Mouse (Mus musculus) forebrain, embryonic 10.5 days (tissue): ENCODE measurements around the gene Mon2. TPM values are rescaled to one million over a fixed set of nuclear protein-coding genes. Genes with fewer than 3 reads are reported as not detected.
A peak's percentile ranks its signal among the peaks of the same experiment; 100 is the strongest.

Experiments used
- DNase-seq: peaks from one replicate; pipeline ENCODE4 v3.0.0-alpha.2; 2017; ENCODE audit warnings: low spot score; ENCODE audit errors: extremely low spot score
- H3K27ac ChIP-seq: fragments of 300-500 bp; sonication (generic); 2 replicates; pipeline ENCODE4 v1.5.1; 2016; ENCODE audit warnings: mild to moderate bottlenecking
- H3K27me3 ChIP-seq: fragments of 300-500 bp; sonication (generic); 2 replicates; pipeline ENCODE4 v1.6.1; 2016; ENCODE audit warnings: mild to moderate bottlenecking; ENCODE audit not compliant: poor library complexity, severe bottlenecking
- H3K36me3 ChIP-seq: fragments of 300-500 bp; sonication (generic); replicated peaks from 2 replicates; pipeline ENCODE4 v1.6.1; 2016; ENCODE audit warnings: mild to moderate bottlenecking, moderate library complexity
- H3K4me1 ChIP-seq: fragments of 300-500 bp; sonication (generic); 2 replicates; pipeline ENCODE4 v1.6.1; 2016
- H3K4me3 ChIP-seq: fragments of 300-500 bp; sonication (generic); 2 replicates; pipeline ENCODE4 v1.5.1; 2016; ENCODE audit warnings: mild to moderate bottlenecking, moderate library complexity
- H3K9me3 ChIP-seq: fragments of 300-500 bp; sonication (generic); 2 replicates; pipeline ENCODE4 v1.6.1; 2016; ENCODE audit warnings: mild to moderate bottlenecking, moderate library complexity
- WGBS: fragments of 180-500 bp; shearing (Covaris S2); methylation state at CpG from one replicate; pipeline ENCODE4 v1.1.7; 2016; 5-methylcytosine and 5-hydroxymethylcytosine counted together
- polyA plus RNA-seq: library from polyadenylated mRNA; unstranded; fragments of >200 nt; fragmentation: Nextera tagmentation; extraction: Ambion mirVana; gene quantifications from 2 replicates; pipeline ENCODE4 v1.2.1, GENCODE M21; 2016

Gene Mon2
- polyA plus RNA-seq, 1 experiment from 2014 or later = 21.1 TPM

DNA sequence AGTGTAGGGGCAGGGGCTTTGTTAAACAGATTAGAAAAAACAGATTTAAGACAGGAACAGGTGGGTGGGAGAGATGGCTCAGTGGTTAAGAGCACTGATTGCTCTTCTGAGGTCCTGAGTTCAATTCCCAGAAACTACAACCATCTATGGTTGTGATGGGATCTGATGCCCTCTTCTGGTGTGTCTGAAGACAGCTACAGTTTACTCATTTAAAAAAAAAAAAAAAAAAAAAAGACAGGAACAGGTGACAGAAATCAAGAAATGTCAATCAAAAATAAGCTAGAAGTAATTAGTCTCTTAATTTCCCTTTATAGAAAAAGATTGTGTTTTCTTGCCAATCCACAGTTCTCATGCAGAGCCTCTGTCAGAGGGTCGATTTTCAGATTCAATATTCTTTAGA lies 74.3 kb downstream of the Mon2 start:
- H3K4me1 ChIP-seq = no peaks in the 10 kb centered on the region
- WGBS = 84% methylated on average over 1 of the region's 1 CpGs
- no peak overlapping the region for H3K4me3 ChIP-seq
- no peak overlapping the region for H3K27ac ChIP-seq
- H3K36me3 ChIP-seq = peaks cover 66% of the 10 kb centered on the region
- no peak for DNase-seq
- H3K9me3 ChIP-seq = no peaks in the 10 kb centered on the region
- no peaks in the 10 kb centered on the region for H3K27me3 ChIP-seq

GRCm38 (mm10) chr10:123001363-123001762 lies 74.9 kb downstream of the Mon2 start:
- Histone ChIP-seq H3K27ac (no peak overlapping the region), H3K9me3 (no peaks in the 10 kb centered on the region), H3K27me3 (no peaks in the 10 kb centered on the region), H3K4me3 (no peak overlapping the region), H3K36me3 (peaks cover 71% of the 10 kb centered on the region), H3K4me1 (no peaks in the 10 kb centered on the region)
- no peak for DNase-seq
- WGBS = 88% methylated on average over 3 of the region's 3 CpGs

GRCm38 (mm10) chr10:122999356-122999755 lies 76.9 kb downstream of the Mon2 start:
- Histone ChIP-seq H3K4me1 (0 out of 2 replicates have a peak, but pooled peaks cover 2% of the 10 kb centered on the region), H3K36me3 (peaks cover 82% of the 10 kb centered on the region), H3K27me3 (no peaks in the 10 kb centered on the region), H3K9me3 (no peaks in the 10 kb centered on the region; the same call in 1 of the 2 replicates), H3K27ac (no peak overlapping the region), H3K4me3 (no peak overlapping the region)
- WGBS = 86% methylated on average over 6 of the region's 6 CpGs
- no peak for DNase-seq

- 84% methylated on average over 2 of the region's 2 CpGs for WGBS
- peaks cover 76% of the 10 kb centered on the region for H3K36me3 ChIP-seq
- no peaks in the 10 kb centered on the region; the same call in 1 of the 2 replicates for H3K9me3 ChIP-seq
- no peaks in the 10 kb centered on the region for H3K27me3 ChIP-seq
- DNase-seq = no peak
- no peak overlapping the region for H3K27ac ChIP-seq
- no peak overlapping the region for H3K4me3 ChIP-seq
- 0 out of 2 replicates have a peak, but pooled peaks cover 2% of the 10 kb centered on the region for H3K4me1 ChIP-seq
Observed at GRCm38 (mm10) chr10:122997852-122998251, 78.5 kb downstream of the Mon2 start.

GRCm38 (mm10) chr10:122994402-122995107 lies 81.8 kb downstream of the Mon2 start:
- Histone ChIP-seq H3K36me3 (peaks cover 72% of the 10 kb centered on the region), H3K27me3 (no peaks in the 10 kb centered on the region), H3K4me1 (0 out of 2 replicates have a peak, but pooled peaks cover 2% of the 10 kb centered on the region), H3K27ac (no peak overlapping the region), H3K4me3 (no peak overlapping the region), H3K9me3 (no peaks in the 10 kb centered on the region; the same call in 1 of the 2 replicates)
- DNase-seq = no peak
- 72% methylated on average over 17 of the region's 17 CpGs for WGBS

DNA sequence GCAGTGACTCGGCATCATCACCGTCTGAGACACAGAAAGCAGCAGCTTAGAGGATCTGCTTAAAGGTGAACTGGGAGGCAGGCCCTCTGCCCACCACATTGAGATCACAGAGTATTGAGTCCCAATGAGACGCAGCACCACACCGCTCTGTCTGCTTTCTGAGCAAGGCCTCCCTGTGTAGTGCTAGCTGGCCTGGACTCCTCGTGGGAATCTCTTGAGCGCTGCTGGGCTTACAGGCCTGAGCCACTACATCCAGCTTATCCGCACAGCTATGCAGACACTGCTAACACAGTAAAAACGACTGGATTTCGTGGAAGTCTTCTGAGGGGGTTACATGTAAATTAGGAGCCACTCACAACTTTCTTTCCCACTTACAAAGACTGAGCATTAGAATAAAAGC lies 84.7 kb downstream of the Mon2 start:
- Histone ChIP-seq H3K36me3 (peaks cover 43% of the 10 kb centered on the region), H3K27me3 (no peaks in the 10 kb centered on the region), H3K4me3 (no peak overlapping the region), H3K4me1 (peaks cover 13% of the 10 kb centered on the region), H3K9me3 (no peaks in the 10 kb centered on the region; the same call in 1 of the 2 replicates), H3K27ac (no peak overlapping the region)
- 94% methylated on average over 9 of the region's 9 CpGs for WGBS
- DNase-seq = no peak

DNA sequence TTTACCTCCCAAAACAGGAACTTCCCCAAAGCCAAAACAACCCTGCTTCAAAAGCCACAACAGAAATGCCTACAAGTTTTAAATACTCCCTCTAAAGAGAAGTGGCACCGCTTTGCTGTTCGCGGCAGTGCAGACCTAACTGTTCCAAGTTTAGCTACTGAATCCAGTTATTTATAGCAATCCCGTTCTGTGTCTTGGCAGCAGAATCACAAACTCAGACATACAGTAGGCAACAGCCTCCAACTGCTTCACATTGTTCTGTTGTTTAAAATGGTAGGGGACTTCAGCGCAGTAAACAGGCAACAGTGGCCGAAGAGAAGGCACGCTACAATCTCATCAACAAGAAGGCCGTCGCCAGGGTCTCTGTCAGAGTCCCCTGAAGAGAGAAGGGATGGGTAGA lies 85.3 kb downstream of the Mon2 start:
- WGBS = 96% methylated on average over 9 of the region's 9 CpGs
- H3K27me3 ChIP-seq = no peaks in the 10 kb centered on the region
- peaks cover 37% of the 10 kb centered on the region for H3K36me3 ChIP-seq
- no peak overlapping the region for H3K27ac ChIP-seq
- DNase-seq = no peak
- peaks cover 19% of the 10 kb centered on the region for H3K4me1 ChIP-seq
- H3K9me3 ChIP-seq = no peaks in the 10 kb centered on the region; the same call in 1 of the 2 replicates
- no peak overlapping the region for H3K4me3 ChIP-seq

- H3K4me3 ChIP-seq = no peak overlapping the region
- peaks cover 19% of the 10 kb centered on the region for H3K4me1 ChIP-seq
- no peak for DNase-seq
- H3K36me3 ChIP-seq = peaks cover 33% of the 10 kb centered on the region
- no peaks in the 10 kb centered on the region for H3K9me3 ChIP-seq
- H3K27me3 ChIP-seq = no peaks in the 10 kb centered on the region
- 92% methylated on average over 6 of the region's 6 CpGs for WGBS
- H3K27ac ChIP-seq = no peak overlapping the region
Observed at GRCm38 (mm10) chr10:122990606-122991005, 85.7 kb downstream of the Mon2 start.

DNA sequence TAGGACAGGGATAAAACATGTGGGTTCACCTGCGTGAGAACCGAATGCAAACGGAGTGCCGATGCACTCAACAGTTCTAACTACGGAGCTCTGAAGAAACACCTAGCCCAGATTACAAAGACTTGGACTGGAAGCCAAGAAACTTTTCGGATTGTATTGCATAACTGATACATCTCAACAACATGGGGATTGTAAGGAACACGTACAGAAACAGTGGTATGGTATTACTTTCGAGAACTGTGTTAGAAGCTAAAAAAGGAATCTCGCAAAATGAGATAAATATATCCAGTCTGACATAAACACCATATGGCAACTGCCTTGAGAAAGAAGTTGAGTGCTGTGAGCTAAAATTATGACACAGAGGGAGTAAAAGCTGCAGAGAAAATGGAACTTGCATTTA lies 86.4 kb downstream of the Mon2 start:
- H3K27me3 ChIP-seq = no peaks in the 10 kb centered on the region
- peaks cover 19% of the 10 kb centered on the region for H3K4me1 ChIP-seq
- H3K9me3 ChIP-seq = no peaks in the 10 kb centered on the region
- H3K27ac ChIP-seq = no peak overlapping the region
- 96% methylated on average over 9 of the region's 9 CpGs for WGBS
- no peak for DNase-seq
- peaks cover 26% of the 10 kb centered on the region for H3K36me3 ChIP-seq
- H3K4me3 ChIP-seq = no peak overlapping the region

DNA sequence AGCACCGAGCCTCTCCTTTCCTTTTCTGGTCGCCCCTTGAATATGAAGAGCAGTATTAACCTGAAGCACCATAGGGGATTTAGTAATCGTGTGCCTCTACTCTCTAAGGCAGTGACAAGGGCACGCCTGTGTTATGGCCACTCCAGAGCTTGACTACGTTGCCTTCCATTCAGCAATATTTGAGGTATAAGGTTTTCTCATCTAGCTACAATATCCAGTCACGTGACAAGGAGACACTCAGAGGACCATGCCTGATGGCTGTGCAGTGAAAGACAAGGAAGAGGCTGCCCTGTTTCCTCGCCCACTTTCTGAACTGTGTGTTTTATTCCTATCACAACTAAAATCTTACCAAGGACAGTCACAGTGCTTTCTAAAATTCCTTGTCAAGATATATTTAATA lies 87.9 kb downstream of the Mon2 start:
- no peaks in the 10 kb centered on the region for H3K27me3 ChIP-seq
- 84% methylated on average over 7 of the region's 7 CpGs for WGBS
- H3K27ac ChIP-seq = no peak overlapping the region
- peaks cover 24% of the 10 kb centered on the region for H3K36me3 ChIP-seq
- no peak for DNase-seq
- peaks cover 27% of the 10 kb centered on the region for H3K4me1 ChIP-seq
- no peak overlapping the region for H3K4me3 ChIP-seq
- no peaks in the 10 kb centered on the region for H3K9me3 ChIP-seq

DNA sequence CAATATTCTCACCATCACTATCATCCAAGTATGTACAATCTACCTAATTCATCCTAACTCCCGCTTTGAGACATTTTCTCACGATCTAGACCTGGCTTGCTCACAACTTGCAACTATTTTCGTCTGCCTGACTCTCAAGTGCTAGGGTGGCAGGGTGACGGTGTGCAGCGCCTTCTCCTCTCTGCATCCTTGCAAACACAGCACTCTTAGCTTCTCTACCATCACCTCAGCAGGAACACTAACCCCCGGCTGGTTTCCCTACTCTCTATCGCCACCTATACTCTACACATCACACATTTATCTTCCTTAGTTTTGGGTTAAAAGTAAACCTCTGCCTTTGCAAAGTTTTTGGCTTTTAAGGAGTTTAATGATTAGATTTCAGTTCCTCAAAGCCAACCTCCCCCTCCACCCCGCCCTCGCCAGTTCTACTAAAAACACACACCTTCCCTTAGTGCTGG lies 88.6 kb downstream of the Mon2 start:
- H3K4me1 ChIP-seq = peaks cover 33% of the 10 kb centered on the region

GRCm38 (mm10) chr10:122986320-122987225 lies 89.7 kb downstream of the Mon2 start:
- H3K4me3 ChIP-seq = peak overlapping the region; percentile 89
- H3K27ac ChIP-seq = peak overlapping the region; percentile 100
- peaks cover 33% of the 10 kb centered on the region for H3K4me1 ChIP-seq
- no peaks in the 10 kb centered on the region for H3K27me3 ChIP-seq
- H3K9me3 ChIP-seq = peaks cover 6% of the 10 kb centered on the region; the same call in 1 of the 2 replicates
- peak; percentile 80 for DNase-seq
- peaks cover 34% of the 10 kb centered on the region for H3K36me3 ChIP-seq
- 11% methylated on average over 54 of the region's 54 CpGs for WGBS

More for the DNA sequence above, 88.6 kb downstream of the Mon2 start:
- WGBS = 26% methylated on average over 9 of the region's 9 CpGs
- no peaks in the 10 kb centered on the region for H3K27me3 ChIP-seq
- H3K4me3 ChIP-seq = no peak overlapping the region
- H3K36me3 ChIP-seq = peaks cover 27% of the 10 kb centered on the region
- 0 out of 2 replicates have a peak overlapping the region, but pooled peaks have one; percentile 64 for H3K27ac ChIP-seq
- DNase-seq = peak; percentile 44
- H3K9me3 ChIP-seq = peaks cover 6% of the 10 kb centered on the region; the same call in 1 of the 2 replicates
